Mouse (Mus musculus): ENCODE measurements around the gene Sbds. TPM values are rescaled to one million over a fixed set of nuclear protein-coding genes. Genes with fewer than 3 reads are reported as not detected.

Gene Sbds
- 104 and 110 TPM in 2 replicates for total RNA-seq (2021)
- long read RNA-seq, transcript Sbds-201 (5 exons, 1,548 nt) = major isoform, 102 of 131 reads
- long read RNA-seq, partial matches to known transcripts = 6 of 131 reads
- long read RNA-seq, other reads (novel, unspliced or antisense) = 20 of 131 reads

- peak; percentile 97 for DNase-seq
These were observed at the start of gene Sbds, which contains the start of gene Tyw1 for GRCm38 (mm10) chr5:130255017-130255720. Gene Sbds, minus strand, starts transcription at chr5:130255530. Gene Tyw1, plus strand, starts transcription at chr5:130255619.

DNA sequence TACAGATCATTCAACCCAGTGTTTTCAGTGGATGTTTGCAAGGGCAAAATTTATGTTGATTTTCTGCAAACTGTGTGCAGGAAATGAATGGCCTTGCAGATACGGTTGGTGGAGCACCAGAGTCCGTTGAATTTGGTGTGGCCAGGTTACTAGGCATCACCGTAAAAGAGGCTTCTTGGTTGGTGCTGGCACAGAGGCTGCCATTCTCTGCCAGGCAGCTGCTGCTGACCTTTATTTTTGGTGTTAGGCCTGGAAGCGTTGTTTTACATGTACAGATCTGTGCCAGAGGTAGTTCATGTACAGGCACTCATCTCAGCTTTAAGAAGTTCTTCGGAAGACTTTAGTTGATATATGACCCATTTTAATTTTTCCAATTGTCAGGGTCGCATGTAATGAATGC lies 48.3 kb upstream of the Sbds start:
- DNase-seq = no peak

DNA sequence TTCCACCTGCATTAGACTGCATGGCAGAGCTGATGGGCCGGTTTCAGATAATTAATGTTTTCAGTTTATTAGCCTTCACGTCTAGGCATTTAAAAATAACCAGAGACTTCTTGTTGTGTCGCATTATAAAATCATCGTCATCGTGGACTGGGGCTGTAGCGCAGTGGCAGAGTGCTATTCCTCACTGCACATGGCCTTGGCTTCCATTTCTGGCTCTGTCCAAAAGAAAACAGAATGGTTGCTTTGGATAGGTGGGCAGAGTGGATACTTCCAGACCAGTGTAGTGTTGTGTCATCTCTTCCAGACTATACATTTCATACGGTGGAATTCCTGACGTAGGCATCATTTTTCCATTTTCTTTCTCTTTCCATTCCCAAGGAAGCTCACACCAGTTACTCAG lies 44.2 kb upstream of the Sbds start:
- DNase-seq = no peak

- DNase-seq = no peak
These were observed 43.6 kb upstream of the Sbds start for GRCm38 (mm10) chr5:130298831-130299460.

- no peak for DNase-seq
These were observed 40.7 kb upstream of the Sbds start for GRCm38 (mm10) chr5:130296071-130296470.

DNA sequence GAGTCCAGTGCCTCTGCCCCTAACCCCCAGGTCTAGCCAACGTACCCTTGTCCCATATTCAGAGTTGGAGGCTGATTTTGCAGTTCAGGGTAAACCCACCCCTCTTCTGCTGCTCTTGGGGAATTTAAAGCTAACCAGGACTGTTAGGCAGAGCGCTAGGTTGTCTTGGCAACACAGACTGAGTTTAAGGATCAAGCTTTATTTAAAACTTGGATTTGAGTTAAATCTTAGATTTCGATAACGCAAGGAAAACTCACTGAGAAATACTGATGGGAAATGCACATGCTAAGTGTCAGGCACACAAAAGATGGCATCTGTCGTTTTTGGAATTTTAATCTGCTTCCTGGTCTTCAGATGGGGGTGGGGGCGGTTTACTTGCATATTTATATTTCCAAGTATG lies 39.3 kb upstream of the Sbds start:
- no peak for DNase-seq

DNA sequence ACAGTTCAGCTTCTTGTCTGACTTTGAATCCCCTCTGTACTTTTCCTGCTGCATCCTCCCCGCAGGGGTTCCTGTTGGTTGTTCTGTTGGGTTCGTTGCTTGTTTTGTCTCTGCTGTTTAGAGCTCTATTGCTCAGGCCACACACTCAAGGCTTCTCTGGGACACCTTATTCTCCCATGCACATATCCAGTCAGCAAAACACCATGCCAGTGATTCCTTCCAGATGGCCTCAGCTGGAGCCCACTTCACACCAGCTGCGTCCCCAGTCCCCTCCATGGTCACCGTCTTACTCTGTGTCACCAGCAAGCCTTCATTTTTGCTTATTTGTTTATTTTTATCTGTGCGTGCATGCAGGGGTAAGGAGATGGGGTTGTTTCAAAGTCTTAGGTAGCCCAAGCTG lies 38.6 kb upstream of the Sbds start:
- no peak for DNase-seq

DNA sequence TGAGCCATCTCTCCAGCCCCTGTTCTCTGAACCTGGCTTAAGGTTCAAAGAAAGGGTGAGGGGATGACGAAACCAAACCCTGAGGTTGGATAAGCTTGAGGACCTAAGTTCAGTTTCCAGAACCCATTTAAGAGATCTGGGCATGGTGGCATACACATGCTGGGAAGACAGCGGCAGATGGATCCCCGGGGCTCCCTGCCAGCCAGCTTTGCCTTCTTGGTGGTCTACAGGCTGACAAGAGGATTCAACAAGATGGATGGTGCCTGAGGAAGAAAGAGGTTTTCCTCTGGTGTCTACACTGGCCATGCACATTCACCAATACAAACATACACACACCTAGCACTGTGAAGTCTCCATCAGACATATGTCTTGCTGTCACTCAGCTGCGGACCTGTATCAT lies 37.6 kb upstream of the Sbds start:
- DNase-seq = no peak

GRCm38 (mm10) chr5:130290775-130291174 lies 35.4 kb upstream of the Sbds start:
- no peak for DNase-seq

- DNase-seq = no peak
These were observed 34.9 kb upstream of the Sbds start for GRCm38 (mm10) chr5:130290242-130290641.

GRCm38 (mm10) chr5:130288106-130288505 lies 32.8 kb upstream of the Sbds start:
- no peak for DNase-seq

DNA sequence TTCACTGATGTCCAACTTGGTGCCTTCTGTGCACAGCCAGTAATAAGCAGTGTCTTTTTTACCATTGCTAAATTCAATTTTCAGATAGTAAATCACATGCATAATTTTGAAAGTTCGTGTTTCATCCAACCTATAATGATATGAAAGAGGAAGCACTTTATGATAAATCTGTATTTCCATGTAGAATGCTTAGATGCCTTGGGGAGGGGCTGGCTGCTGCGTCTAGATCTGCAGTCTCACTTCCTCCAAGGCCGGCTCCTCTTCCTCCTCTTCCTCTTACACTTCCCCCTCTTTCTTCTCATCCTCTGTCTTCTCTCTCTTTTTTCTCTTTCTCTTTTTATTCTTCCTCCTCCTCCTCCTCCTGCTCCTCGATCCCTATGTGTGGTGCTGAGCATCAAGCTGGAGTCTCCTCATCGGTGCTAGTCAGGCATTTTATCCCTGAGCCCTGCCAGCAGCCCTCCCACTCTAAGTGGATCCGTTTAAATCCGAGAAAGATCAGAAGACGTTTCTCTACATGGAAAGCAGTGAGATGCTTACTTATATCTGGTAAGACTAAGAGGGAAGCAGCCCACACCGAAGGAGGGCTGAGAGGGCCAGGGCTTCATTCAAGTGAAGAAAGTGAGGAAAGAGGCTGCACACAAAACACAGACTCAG lies 27.9 kb upstream of the Sbds start:
- DNase-seq = no peak

GRCm38 (mm10) chr5:130278011-130278472 lies 22.7 kb upstream of the Sbds start:
- DNase-seq = no peak

- no peak for DNase-seq
These were observed 20.2 kb upstream of the Sbds start for GRCm38 (mm10) chr5:130275509-130275908.

- no peak for DNase-seq
These were observed 17.7 kb upstream of the Sbds start for GRCm38 (mm10) chr5:130273046-130273445.

- no peak for DNase-seq
These were observed 17.0 kb upstream of the Sbds start for GRCm38 (mm10) chr5:130272344-130272743.

DNA sequence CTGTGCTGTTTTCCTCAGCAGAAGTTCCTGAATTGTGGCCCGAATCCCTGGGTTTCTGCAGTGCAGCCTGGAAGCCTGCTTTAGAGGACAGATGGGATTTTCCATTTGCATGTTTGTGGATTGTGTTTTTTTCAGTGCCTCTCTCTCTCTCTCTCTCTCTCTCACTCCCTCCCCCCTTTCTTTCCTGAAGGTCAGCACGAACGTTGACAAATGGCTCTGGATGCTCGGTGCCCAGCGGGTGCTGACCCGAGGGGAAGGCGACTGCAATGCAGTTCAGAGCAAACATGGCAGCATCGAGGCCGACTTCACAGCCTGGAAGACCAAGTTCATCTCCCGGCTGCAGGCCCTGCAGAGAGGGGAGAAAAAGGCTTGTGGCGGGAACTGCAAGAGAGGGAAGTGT lies 13.6 kb upstream of the Sbds start:
- peak; percentile 53 for DNase-seq

GRCm38 (mm10) chr5:130267316-130267715 lies 12.0 kb upstream of the Sbds start:
- DNase-seq = peak; percentile 28

GRCm38 (mm10) chr5:130266651-130267050 lies 11.3 kb upstream of the Sbds start:
- peak; percentile 62 for DNase-seq

DNA sequence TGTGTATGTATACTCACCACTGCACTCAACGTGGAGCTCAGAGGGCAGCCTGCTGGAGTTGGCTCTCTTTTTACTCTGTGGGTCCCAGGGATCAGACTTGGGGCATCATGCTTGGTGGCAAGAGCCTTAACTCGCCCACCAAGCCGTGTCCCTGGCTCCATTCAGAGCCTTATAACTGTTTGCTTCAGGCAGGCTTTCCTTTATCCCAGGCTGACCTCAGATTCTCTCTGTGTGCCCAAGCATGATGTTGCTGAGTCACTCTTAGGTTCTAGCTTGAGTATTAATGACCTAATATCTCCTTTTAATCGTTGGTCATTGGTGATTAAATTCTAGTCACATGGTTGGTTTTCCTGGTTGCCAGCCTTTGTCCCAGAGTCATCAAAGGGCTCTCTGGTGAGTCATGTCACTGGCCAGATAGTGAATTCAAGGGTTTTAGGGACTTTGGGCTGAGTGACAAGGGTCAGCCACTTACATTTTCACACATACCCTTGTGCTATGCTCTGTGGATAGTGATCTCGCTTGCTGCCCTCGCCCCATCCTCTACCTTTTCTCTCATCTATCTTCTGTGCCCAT lies 9.2 kb upstream of the Sbds start:
- no peak for DNase-seq

DNA sequence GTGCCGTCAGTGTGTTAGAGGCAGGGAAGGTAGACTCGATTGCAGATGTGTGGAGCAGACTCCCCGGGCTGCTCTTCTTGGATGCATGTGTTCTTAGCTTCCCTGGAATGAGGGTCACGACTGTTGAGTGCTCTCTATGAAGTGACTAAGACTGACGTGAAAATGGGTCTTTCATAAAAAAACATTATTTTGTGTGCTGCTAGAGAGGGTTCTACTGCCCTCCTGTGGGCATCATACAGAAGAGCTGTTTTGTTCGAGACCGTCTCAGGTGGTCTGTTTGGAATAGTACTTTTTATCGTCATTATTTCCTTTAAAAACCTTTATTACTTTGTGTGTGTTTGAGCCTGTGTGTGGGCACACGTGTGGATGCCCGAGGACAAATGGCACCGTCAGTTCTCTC lies 8.1 kb upstream of the Sbds start:
- no peak for DNase-seq

GRCm38 (mm10) chr5:130257303-130257702 lies 2.0 kb upstream of the Sbds start:
- DNase-seq = no peak
